Mouse (Mus musculus) liver, adult 2 months (tissue): ENCODE results near the gene Atf5.

Experiments
- CTCF ChIP-seq: fragments of 200-500 bp; IDR thresholded peaks from 2 replicates; pipeline ENCODE4 v1.5.1; 2011; ENCODE audit warnings: low read depth, low read length, control low read depth
- POLR2A ChIP-seq: fragments of 200-500 bp; IDR thresholded peaks from 2 replicates; pipeline ENCODE4 v1.6.1; 2011; ENCODE audit warnings: low read length, control low read depth; ENCODE audit not compliant: insufficient read depth; ENCODE audit errors: extremely low read depth

DNA sequence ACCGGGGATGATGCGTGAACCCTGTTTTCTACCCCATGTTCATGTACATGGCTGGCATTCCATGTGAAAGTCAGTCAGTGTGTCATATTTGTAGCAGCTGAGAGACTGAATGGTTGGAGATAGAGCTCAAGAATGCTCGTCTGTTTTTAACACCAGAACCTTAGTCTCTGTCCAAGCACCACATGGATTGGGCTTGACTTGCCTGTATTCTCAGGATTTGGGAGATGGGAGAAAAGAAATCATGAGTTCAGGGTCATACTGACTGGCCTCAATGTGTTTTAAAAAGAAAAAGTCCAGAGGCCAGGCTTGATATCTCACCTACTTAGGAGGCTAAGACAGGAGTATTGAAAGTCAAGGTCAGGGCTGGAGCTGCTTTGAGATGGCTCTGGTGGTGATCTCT lies 983 bp upstream of the Atf5 start:
- TF ChIP-seq POLR2A: no peak
- TF ChIP-seq CTCF: no peak
